Mouse (Mus musculus): ENCODE results near the gene Gm6351.
"Not testable (repeated sequence)": the region's sequence is repeated elsewhere in the genome, so short reads cannot be mapped to it uniquely, and the experiment has no call there.

DNA sequence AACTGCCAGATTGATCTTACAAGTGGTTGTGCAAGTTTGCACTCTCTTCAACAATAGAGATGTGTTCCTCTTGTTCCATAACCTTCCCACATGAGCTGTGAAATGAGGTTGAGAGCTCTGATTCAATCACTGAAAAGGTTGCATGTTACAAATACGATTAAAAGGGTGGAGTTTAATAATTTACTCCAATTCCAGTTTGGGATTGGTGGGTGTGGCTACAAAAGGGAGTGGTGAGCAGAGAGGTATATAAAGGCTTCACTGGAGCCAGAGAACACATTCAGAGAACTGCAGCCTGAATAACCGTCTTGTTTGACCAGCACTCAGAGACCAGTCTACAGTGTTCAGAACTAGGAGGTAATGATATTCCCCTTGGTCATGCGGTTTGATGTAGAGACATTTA, at the start of gene Gm6351:
- not testable (repeated sequence) for TF ChIP-seq EP300 (optimal IDR thresholded peaks at IDR 0.05); CTCF (IDR thresholded peaks at IDR 0.05; ENCODE audit: low read depth)
